35 mouse cellular contexts compared by ENCODE assay signal in genomic region chr2:158503226-158503625, GRCm38 (mm10). TPM values are rescaled to one million over a fixed set of nuclear protein-coding genes. Genes with fewer than 3 reads are reported as not detected.
DNase-seq lines count a peak whose midpoint lies in the region; TF ChIP-seq lines count a peak whose summit lies in the region.
"Had no signal": no experiment of that assay in that cellular context is flagged by ENCODE, and none has a peak within 500 bp of the region (broad histone marks: within the 10 kb centered on the region; RNA-seq: fewer than 3 reads in every experiment).

No protein-coding gene starts in this region.

- WGBS in heart, embryonic 10.5 days = 80% methylated on average over 7 of the region's 7 CpGs

- TF ChIP-seq CTCF in gastrocnemius, adult 2 months (IDR thresholded peaks at IDR 0.05) = no peak
- TF ChIP-seq CTCF in testis, adult 2 months (IDR thresholded peaks at IDR 0.05; ENCODE audit: control insufficient read depth, insufficient read depth, insufficient replicate concordance, low read depth, low read length) = no peak

- no peak for DNase-seq in gastrocnemius, adult 2 months
- DNase-seq in gastrocnemius, adult 8-10 months (ENCODE audit: low spot score in 2 of 2) = no peak
- peak; percentile 52 for DNase-seq in heart, embryonic 10.5 days (ENCODE audit: low spot score)
- DNase-seq in heart, postnatal 36 days = no peak
- DNase-seq in testis, postnatal 14 days (ENCODE audit: low spot score) = no peak
- no peak for DNase-seq in urinary bladder, postnatal 10 days (ENCODE audit: low spot score)
- DNase-seq: B cell, adult 2 months; cerebellum, adult 11 months; cerebellum, adult 2 months; cerebellum, adult 9-11 months; cerebellum, postnatal 25 days; forebrain, postnatal 0 days; gastrocnemius, postnatal 10 days; gastrocnemius, postnatal 36 days; heart, postnatal 4 days; kidney, adult 11 months had no signal

- H3K27me3 ChIP-seq in heart, embryonic 10.5 days (ENCODE audit: insufficient read depth, poor library complexity, severe bottlenecking) = no peaks in the 10 kb centered on the region
- H3K27me3 ChIP-seq in testis, adult 2 months (ENCODE audit: control insufficient read depth, insufficient read depth, low read length) = no peaks in the 10 kb centered on the region
- H3K27me3 ChIP-seq: Patski had no signal

- H3K9me3 ChIP-seq in heart, embryonic 10.5 days = no peaks in the 10 kb centered on the region
- H3K9me3 ChIP-seq: G1E had no signal

- TF ChIP-seq POLR2A in testis, adult 2 months (IDR thresholded peaks at IDR 0.05; ENCODE audit: control insufficient read depth, low read depth, low read length) = no peak

- H3K4me1 ChIP-seq in heart, embryonic 10.5 days = 0 out of 2 replicates have a peak, but pooled peaks cover 5% of the 10 kb centered on the region
- no peaks in the 10 kb centered on the region for H3K4me1 ChIP-seq in testis, adult 2 months (ENCODE audit: control insufficient read depth, insufficient read depth, low read length)

- H3K36me3 ChIP-seq in heart, embryonic 10.5 days = peaks cover 12% of the 10 kb centered on the region
- no peaks in the 10 kb centered on the region for H3K36me3 ChIP-seq in testis, adult 2 months (ENCODE audit: control insufficient read depth, insufficient read depth, low read length)

- intact Hi-C loops in gastrocnemius, adult 2 months (cut with DNase I) = no loop called here
- intact Hi-C loops in heart, postnatal 36 days (cut with DNase I) = no loop called here

- H3K4me3 ChIP-seq in gastrocnemius, adult 2 months = no peak overlapping the region
- no peak overlapping the region for H3K4me3 ChIP-seq in heart, embryonic 10.5 days
- peak overlapping the region; percentile 68 for H3K4me3 ChIP-seq in testis, adult 2 months (ENCODE audit: control insufficient read depth, low read depth, low read length)

- peak overlapping the region; percentile 81 for H3K27ac ChIP-seq in gastrocnemius, adult 2 months
- H3K27ac ChIP-seq in heart, embryonic 10.5 days = no peak overlapping the region
- H3K27ac ChIP-seq in testis, adult 2 months (ENCODE audit: control insufficient read depth, insufficient read depth, low read depth, low read length) = no peak overlapping the region
- H3K27ac ChIP-seq: hindbrain, embryonic 14.5 days; hindbrain, postnatal 0 days had no signal

RNA-seq across cellular contexts. Expression of gene Adig, which starts 0.8 kb away (rescaled TPM):
- total RNA-seq in gastrocnemius, adult 2 months (2021) = 1 to 10 TPM; 3.1 to 5.5 TPM
- 1 to 10 TPM in 3 of 4 experiments, under 1 TPM in 1; 0.70 to 7.2 (median 6.0) TPM for total RNA-seq in gastrocnemius, adult 8-10 months (2022)
- polyA plus RNA-seq in heart, embryonic 10.5 days (2016; fragmentation: Nextera tagmentation; extraction: Ambion mirVana) = not detected in 2 replicates
- 1 to 10 TPM; 3.0 to 3.7 TPM for total RNA-seq in heart, postnatal 36 days (2021)
- polyA plus RNA-seq in testis, adult 2 months (2012; rRNA removed) = 163 and 169 TPM in 2 replicates
- total RNA-seq: CH12.LX; common myeloid progenitor, adult 5-6 weeks; forebrain, postnatal 0 days; G1E; granulocyte monocyte progenitor cell, adult 5-6 weeks; hindbrain, postnatal 0 days had no signal
- polyA plus RNA-seq: forebrain, embryonic 11.5 days; forebrain, embryonic 14.5 days; forebrain, postnatal 0 days; frontal cortex, adult 2 months; G1E; heart, embryonic 11.5 days; heart, embryonic 14.5 days; heart, postnatal 0 days; hindbrain, embryonic 11.5 days; hindbrain, embryonic 14.5 days; hindbrain, postnatal 0 days; inflammation-experienced regulatory T-cells, adult 6 months; Patski had no signal

RNA-seq across cellular contexts. Expression of gene Arhgap40, which starts 9.4 kb away (rescaled TPM):
- under 1 TPM in 1 of 2 experiments, not detected in 1; 0.14 TPM for total RNA-seq in gastrocnemius, adult 2 months (2021)
- total RNA-seq in gastrocnemius, adult 8-10 months (2022) = not detected
- not detected in 2 replicates for polyA plus RNA-seq in heart, embryonic 10.5 days (2016; fragmentation: Nextera tagmentation; extraction: Ambion mirVana)
- not detected for total RNA-seq in heart, postnatal 36 days (2021)
- polyA plus RNA-seq in testis, adult 2 months (2012; rRNA removed) = 1.9 and 2.1 TPM in 2 replicates
- total RNA-seq: adrenal gland, adult 18-20 months; adrenal gland, postnatal 10 days; adrenal gland, postnatal 36 days; CH12.LX; common myeloid progenitor, adult 5-6 weeks; G1E; gastrocnemius, postnatal 10 days; gastrocnemius, postnatal 36 days; granulocyte monocyte progenitor cell, adult 5-6 weeks; heart, postnatal 4 days had no signal
- polyA plus RNA-seq: G1E; heart, embryonic 11.5 days; heart, postnatal 0 days; inflammation-experienced regulatory T-cells, adult 6 months had no signal
